Mouse (Mus musculus): ENCODE measurements around the gene Fam98c. TPM values are rescaled to one million over a fixed set of nuclear protein-coding genes. Genes with fewer than 3 reads are reported as not detected.
"Not testable (repeated sequence)": the region's sequence is repeated elsewhere in the genome, so short reads cannot be mapped to it uniquely, and the experiment has no call there.

Fam98c gene
- polyA plus RNA-seq, 2 experiments from 2014 or later: 8.3 to 9.4 TPM

GRCm38 (mm10) chr7:29155196-29155837 is 717 bp downstream of the Fam98c start:
- ATAC-seq: peak; percentile 73

DNA sequence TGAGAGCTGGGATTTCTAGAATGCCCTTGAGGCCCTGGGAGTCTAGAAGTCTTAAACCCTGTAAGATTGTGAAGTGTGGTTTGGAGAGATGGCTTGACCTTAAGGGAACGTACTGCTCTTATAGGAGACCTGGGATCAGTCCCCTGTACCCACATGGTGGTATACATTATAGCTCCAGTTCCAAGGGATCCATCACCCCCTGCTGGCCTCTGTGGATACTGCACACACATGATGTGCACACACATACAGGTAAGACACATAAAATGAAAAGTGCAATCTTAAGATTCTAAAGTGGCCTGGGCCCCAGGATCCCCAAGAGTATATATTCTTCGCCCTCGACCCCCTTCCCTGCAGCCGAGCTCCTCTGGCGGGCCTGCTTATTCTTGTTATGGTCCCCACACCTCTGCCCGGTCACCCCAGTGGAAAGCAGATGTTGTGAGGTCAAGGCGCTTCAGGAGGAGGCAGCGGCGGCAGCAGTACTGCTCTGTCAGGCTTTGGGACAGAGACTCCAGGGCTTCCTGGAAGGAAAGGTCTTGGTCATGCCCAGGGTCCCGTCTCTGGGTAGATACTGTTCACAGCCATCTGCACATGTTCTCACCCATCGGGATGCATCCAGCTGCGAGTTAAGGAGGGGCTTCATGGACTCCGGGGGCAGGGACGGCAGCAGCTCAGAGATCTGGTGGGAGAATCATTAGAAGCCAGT is 1.9 kb downstream of the Fam98c start:
- ATAC-seq: no peak

DNA sequence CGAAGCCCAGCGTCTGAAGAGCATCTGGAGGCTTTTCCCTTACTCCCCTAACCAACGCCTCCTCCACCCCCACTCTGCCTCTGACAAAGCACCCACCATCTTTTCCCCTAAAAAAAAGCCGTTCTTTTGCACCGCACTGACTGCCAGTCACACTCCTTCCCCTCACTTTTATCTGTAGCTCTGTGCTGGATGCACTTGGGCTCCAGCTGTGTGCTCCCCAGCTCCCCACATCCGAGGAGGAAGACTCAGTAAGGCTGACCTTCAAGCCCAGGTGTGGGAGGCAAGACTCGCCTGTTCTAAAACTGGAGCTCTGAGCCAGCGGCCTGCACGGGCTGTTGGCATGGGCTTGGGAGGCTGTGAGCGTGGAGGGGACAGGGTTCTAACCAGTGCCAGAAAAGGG is 4.5 kb downstream of the Fam98c start:
- no peak for ATAC-seq

DNA sequence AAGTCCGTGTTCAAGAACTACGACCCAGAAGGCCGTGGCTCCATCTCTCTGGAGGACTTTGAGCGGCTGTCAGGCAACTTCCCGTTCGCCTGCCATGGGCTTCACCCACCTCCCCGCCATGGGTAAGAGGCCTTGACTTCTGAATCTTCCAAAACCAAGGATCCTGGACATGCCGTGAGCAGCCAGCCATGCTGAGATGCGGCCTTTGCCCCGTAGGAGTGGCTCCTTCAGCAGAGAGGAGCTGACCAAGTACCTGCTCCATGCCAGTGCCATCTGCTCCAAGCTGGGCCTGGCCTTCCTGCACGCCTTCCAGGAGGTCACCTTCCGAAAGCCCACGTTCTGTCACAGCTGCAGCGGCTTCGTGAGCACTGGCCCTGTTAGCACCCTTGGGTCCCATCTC is 7.3 kb downstream of the Fam98c start:
- ATAC-seq: no peak

- no peak for ATAC-seq
Measured at GRCm38 (mm10) chr7:29146625-29147367, 9.2 kb downstream of the Fam98c start.

DNA sequence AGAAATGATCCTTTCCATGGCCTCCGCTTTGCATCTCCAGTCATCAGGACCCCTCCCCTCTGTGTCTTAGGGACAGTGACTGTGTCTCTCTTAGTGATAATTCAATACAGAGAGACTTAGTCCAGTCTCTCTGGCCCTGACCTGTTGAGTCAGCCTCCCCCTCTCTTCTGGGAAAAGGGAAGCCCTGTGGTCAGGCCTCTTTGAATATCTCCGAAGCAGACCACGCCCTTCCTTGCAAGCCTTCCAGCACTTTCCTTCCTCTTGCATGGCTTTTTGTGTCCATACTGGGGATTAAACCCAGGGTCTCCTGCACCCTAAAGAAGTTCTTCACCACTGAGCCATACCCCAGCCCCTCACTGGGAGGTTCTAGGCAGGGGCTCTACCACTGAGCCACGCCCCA is 12.0 kb downstream of the Fam98c start:
- no peak for ATAC-seq

DNA sequence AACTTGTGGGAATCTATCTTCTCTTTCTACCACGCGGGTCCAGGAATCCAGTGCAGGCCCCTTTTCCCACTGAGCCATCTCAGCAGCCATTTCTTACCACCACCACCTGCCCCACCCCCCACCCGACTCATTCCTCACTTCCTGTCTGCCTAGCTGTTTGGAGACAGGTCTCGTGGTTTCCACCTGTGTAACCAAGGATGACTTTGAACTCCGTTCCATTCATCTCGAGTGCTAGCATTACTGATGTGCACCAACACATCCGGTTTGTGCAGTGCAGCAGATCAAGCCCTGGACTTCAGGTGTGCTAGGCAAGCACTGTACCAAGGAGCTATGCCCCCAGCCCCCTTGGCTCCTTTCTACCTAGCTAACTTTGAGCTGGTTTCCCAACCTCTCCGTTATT is 14.6 kb downstream of the Fam98c start:
- ATAC-seq: peak; percentile 92

GRCm38 (mm10) chr7:29139237-29139636 is 16.8 kb downstream of the Fam98c start:
- not testable (repeated sequence) for ATAC-seq

GRCm38 (mm10) chr7:29137429-29137828 is 18.6 kb downstream of the Fam98c start:
- no peak for ATAC-seq

- peak; percentile 99 for ATAC-seq
Measured at GRCm38 (mm10) chr7:29134693-29135386, 21.2 kb downstream of the Fam98c start, which contains the start of gene Rasgrp4. Rasgrp4 (plus strand) TSS chr7:29134851.

- peak; percentile 23 for ATAC-seq
Measured at GRCm38 (mm10) chr7:29134230-29134629, 21.8 kb downstream of the Fam98c start.

GRCm38 (mm10) chr7:29128725-29129124 is 27.3 kb downstream of the Fam98c start:
- peak; percentile 34 for ATAC-seq

DNA sequence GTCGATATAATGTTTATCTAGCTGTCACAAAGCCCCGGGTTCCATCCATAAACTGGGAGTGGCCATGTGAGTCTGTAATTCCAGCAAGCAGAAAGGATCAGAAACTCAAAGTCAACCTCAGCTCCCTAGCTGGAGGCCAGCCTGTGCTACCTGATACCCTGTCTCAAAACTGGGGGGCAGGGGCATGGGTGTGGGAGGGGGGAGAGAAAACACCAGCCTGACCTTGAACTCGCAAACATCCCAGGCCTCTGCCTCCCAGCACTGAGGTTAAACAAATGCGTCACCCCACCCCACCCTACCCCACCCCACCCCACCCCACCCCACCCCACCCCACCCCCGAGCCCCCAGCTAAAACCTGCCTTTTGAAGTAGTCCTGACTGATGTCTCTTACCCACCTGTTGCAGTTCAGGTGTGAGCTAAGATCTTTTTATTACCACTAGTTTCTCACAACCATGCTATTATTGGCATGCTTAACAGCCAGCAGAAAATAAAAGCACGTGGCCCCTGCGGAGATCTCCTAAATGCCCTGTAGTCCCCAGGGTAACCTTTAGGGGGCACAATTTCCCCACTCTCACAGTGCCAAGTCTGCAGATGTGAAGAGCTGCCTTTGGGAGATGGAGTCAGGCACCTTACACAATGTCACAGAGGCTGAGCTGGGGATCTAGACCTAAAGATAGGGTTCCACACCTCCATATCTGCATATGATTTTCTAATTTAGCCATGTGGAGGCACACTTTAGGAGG is 29.7 kb downstream of the Fam98c start:
- peak; percentile 84 for ATAC-seq

GRCm38 (mm10) chr7:29124970-29125369 is 31.1 kb downstream of the Fam98c start, which contains the start of gene Ryr1:
Ryr1 (minus strand) TSS chr7:29125179.
- peak; percentile 39 for ATAC-seq

GRCm38 (mm10) chr7:29123531-29124358 is 32.3 kb downstream of the Fam98c start:
- no peak for ATAC-seq

DNA sequence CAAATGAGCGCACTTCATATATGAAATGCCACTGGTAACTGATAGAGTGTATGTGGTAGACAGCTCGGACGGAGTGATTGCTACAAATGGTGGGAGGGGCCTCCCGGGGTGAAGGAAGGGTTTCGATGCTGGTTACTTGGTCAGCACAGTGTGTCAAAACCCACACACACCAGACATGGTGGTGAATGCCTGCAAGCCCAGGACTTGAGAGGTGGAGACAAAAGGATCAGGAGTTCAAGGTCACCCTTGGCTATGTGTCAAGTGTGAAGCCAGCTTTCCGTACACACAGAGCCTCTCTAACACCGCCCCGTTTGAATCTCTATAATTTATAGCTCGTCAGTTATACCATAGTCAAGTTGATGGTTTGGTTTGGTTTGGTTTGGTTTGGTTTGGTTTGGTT is 33.2 kb downstream of the Fam98c start:
- no peak for ATAC-seq

- ATAC-seq: no peak
Measured at GRCm38 (mm10) chr7:29119526-29119925, 36.5 kb downstream of the Fam98c start.

- ATAC-seq: no peak
Measured at GRCm38 (mm10) chr7:29118142-29118851, 37.7 kb downstream of the Fam98c start.

DNA sequence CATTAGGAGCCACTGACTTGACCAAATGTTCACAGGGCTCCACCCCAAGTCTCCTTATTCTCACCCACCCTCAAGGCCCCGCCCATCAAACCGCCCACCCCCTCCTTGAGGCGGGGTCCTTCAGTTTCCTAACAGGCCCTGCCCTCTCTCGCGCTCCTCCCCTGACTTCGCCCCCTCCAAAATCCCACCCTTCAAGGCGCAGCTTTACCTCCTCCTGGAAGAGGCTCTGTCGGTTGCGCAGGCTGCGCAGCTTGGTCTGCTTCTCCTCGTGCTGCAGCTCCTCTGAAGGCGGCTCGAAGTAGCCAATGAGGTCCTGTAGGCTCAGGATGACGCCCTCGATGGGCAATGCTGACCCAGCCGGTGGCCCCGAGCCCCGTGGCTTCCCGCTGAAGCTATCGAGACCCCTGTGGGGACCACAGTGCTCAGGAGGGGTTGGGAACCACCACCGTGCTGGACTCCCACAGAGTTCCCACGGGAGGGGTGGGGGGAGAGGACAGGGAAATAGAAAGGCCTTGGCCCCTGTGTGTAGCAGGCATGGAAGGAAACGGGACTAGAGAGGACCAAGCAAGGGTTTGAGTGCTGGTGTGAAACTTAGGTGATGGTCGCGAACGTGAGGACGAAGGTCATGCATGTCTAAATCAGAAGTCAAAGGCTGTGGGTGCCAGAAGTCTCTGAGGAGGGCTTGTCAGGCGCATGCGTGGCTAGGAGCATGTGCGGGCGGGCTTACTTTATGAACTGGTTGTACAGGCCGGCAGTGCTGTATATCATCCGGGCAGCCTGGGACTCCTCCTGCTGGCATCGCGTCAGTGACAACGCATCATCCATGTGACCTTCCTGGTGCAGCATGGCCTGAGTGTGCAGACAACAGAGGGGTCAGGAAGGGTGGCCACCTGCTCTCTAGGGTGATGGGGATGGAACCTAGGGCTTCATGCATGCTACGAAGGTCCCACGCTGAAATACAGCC is 46.8 kb downstream of the Fam98c start:
- no peak for ATAC-seq

Measured in CD4-positive, CD25-positive, alpha-beta regulatory T cell, adult 4 months (primary cell).